Mouse (Mus musculus) CH12.LX (cell line): ENCODE data around the gene Lancl1. TPM values are rescaled to one million over a fixed set of nuclear protein-coding genes. Genes with fewer than 3 reads are reported as not detected.
A peak's percentile ranks its signal among the peaks of the same experiment; 100 is the strongest.

Source experiments
- DNase-seq: peaks from one replicate; pipeline ENCODE4 v3.0.0-alpha.2; 2013; ENCODE audit errors: extremely low read depth
- H3K27ac ChIP-seq: 2 replicates; pipeline ENCODE4 v1.5.1; 2012; ENCODE audit warnings: low read depth, mild to moderate bottlenecking, control low read depth, moderate library complexity; ENCODE audit not compliant: insufficient read depth
- H3K27me3 ChIP-seq: replicated peaks from 2 replicates; pipeline ENCODE3; 2012; ENCODE audit warnings: inconsistent platforms
- H3K36me3 ChIP-seq, 2 experiments: replicated peaks in 1 of 2; 2 replicates each; pipeline versions ENCODE3 to v1.6.1; 2012; ENCODE audit warnings: inconsistent platforms in 1 of 2, low read length in 1 of 2, mild to moderate bottlenecking in 1 of 2, mixed read lengths in 1 of 2, moderate library complexity in 1 of 2; ENCODE audit not compliant: control insufficient read depth in 1 of 2, insufficient read depth in 1 of 2
- H3K4me1 ChIP-seq, 2 experiments: 2 replicates each; pipeline ENCODE4 v1.6.1; 2012; ENCODE audit warnings: inconsistent platforms in 1 of 2, moderate library complexity in 1 of 2; ENCODE audit not compliant: insufficient read depth in 2 of 2, control insufficient read depth in 1 of 2
- H3K4me2 ChIP-seq: 2 replicates; pipeline ENCODE4 v1.6.1; 2012; ENCODE audit warnings: low read depth, mild to moderate bottlenecking, control low read depth; ENCODE audit not compliant: poor library complexity, insufficient read depth, severe bottlenecking
- H3K4me3 ChIP-seq, 3 experiments: fragments of 150-350 bp in 1 of 3; sonication (generic) in 1 of 3; replicated peaks in 1 of 3; 2 replicates each; pipeline versions ENCODE3 to v1.5.1; 2011 to 2012; ENCODE audit warnings: low read depth in 2 of 3, low read length in 2 of 3, mild to moderate bottlenecking in 2 of 3, moderate library complexity in 2 of 3, control low read depth in 1 of 3, improper control_type of control experiment in 1 of 3, inconsistent platforms in 1 of 3, mixed read lengths in 1 of 3; ENCODE audit not compliant: poor library complexity in 1 of 3
- H3K79me2 ChIP-seq: replicated peaks from 2 replicates; pipeline ENCODE4 v1.6.1; 2012; ENCODE audit warnings: mild to moderate bottlenecking, moderate library complexity; ENCODE audit not compliant: control insufficient read depth, poor library complexity, insufficient read depth, severe bottlenecking; ENCODE audit errors: extremely low read depth
- H3K9ac ChIP-seq: 2 replicates; pipeline ENCODE4 v1.6.1; 2012; ENCODE audit warnings: low read depth, mild to moderate bottlenecking, control low read depth, moderate library complexity; ENCODE audit not compliant: insufficient read depth
- H3K9me3 ChIP-seq: replicated peaks from 2 replicates; pipeline ENCODE3; 2012; ENCODE audit warnings: low read length, inconsistent platforms, mixed read lengths
- BHLHE40 ChIP-seq: IDR thresholded peaks from 2 replicates; pipeline ENCODE4 v1.6.1; 2011; ENCODE audit warnings: mild to moderate bottlenecking, low read depth, low read length, improper control_type of control experiment
- CHD1 ChIP-seq: IDR thresholded peaks from 2 replicates; pipeline ENCODE4 v1.6.1; 2012; ENCODE audit warnings: low read depth, low read length, improper control_type of control experiment, inconsistent platforms
- CTCF ChIP-seq, 2 experiments: IDR thresholded peaks in 1 of 2; conservative IDR thresholded peaks in 1 of 2; 2 replicates each; pipeline ENCODE4 v1.5.1; 2011 to 2012; ENCODE audit warnings: low read depth in 2 of 2, low read length in 2 of 2, improper control_type of control experiment in 1 of 2, inconsistent platforms in 1 of 2, mild to moderate bottlenecking in 1 of 2, moderate library complexity in 1 of 2
- E2F4 ChIP-seq: IDR thresholded peaks from 2 replicates; pipeline ENCODE4 v1.6.1; 2011; ENCODE audit warnings: low read depth, low read length, improper control_type of control experiment; ENCODE audit not compliant: insufficient replicate concordance
- ETS1 ChIP-seq: conservative IDR thresholded peaks from 2 replicates; pipeline ENCODE4 v1.6.1; 2012; ENCODE audit warnings: low read depth, mild to moderate bottlenecking, inconsistent platforms, low read length, improper control_type of control experiment, moderate library complexity
- IRF4 ChIP-seq: IDR thresholded peaks from 2 replicates; pipeline ENCODE4 v1.6.1; 2014; ENCODE audit warnings: low read depth, mild to moderate bottlenecking, inconsistent platforms, low read length, improper control_type of control experiment
- JUND ChIP-seq: conservative IDR thresholded peaks from 2 replicates; pipeline ENCODE4 v1.6.1; 2011; ENCODE audit warnings: low read depth, low read length, improper control_type of control experiment
- MXI1 ChIP-seq: IDR thresholded peaks from 2 replicates; pipeline ENCODE4 v1.6.1; 2011; ENCODE audit warnings: mild to moderate bottlenecking, low read depth, low read length, improper control_type of control experiment
- NELFE ChIP-seq: IDR thresholded peaks from 2 replicates; pipeline ENCODE4 v1.6.1; 2011; ENCODE audit warnings: low read depth, low read length, improper control_type of control experiment
- PAX5 ChIP-seq: IDR thresholded peaks from 2 replicates; pipeline ENCODE4 v1.6.1; 2012; ENCODE audit warnings: low read length, inconsistent platforms, mixed read lengths
- RAD21 ChIP-seq: IDR thresholded peaks from 2 replicates; pipeline ENCODE4 v1.6.1; 2011; ENCODE audit warnings: low read depth, mild to moderate bottlenecking, low read length, improper control_type of control experiment, moderate library complexity
- SMC3 ChIP-seq: IDR thresholded peaks from 2 replicates; pipeline ENCODE4 v1.6.1; 2011; ENCODE audit warnings: low read depth, low read length, improper control_type of control experiment
- UBTF ChIP-seq: IDR thresholded peaks from 2 replicates; pipeline ENCODE4 v1.6.1; 2012; ENCODE audit warnings: low read depth, mild to moderate bottlenecking, inconsistent platforms, low read length, improper control_type of control experiment, moderate library complexity
- USF1 ChIP-seq: IDR thresholded peaks from 2 replicates; pipeline ENCODE4 v1.6.1; 2014; ENCODE audit warnings: low read depth, mild to moderate bottlenecking, inconsistent platforms, low read length, improper control_type of control experiment
- ZKSCAN1 ChIP-seq: IDR thresholded peaks from 2 replicates; pipeline ENCODE4 v1.6.1; 2012; ENCODE audit warnings: low read depth, inconsistent platforms, low read length, improper control_type of control experiment, borderline replicate concordance
- ZNF384 ChIP-seq: IDR thresholded peaks from 2 replicates; pipeline ENCODE4 v1.6.1; 2012; ENCODE audit warnings: low read depth, low read length, improper control_type of control experiment, inconsistent platforms
- dilution Hi-C: fragments of 300-500 bp; cut with MboI; formaldehyde crosslinking; loops from 2 replicates; pipeline ENCODE4 v1.14.3; 2020; ENCODE audit warnings: low sequenced_read_pairs; ENCODE audit not compliant: extremely low pct_unique_long_range_greater_than_20kb, extremely low pct_ligation_motif_present
- in situ Hi-C: fragments of 300-500 bp; cut with MboI; formaldehyde crosslinking; loops from 3 replicates; pipeline ENCODE4 v1.14.3; 2019; ENCODE audit warnings: low sequenced_read_pairs, low pct_ligation_motif_present, low pct_unique_long_range_greater_than_20kb, mixed read lengths
- polyA plus RNA-seq: library from polyadenylated mRNA; unstranded; fragments of >175 nt; gene quantifications from 2 replicates; pipeline ENCODE4 v1.2.1, GENCODE M21; 2012; ENCODE audit warnings: low read depth; ENCODE audit not compliant: insufficient read length
- total RNA-seq, 2 experiments: library from RNA; depleted of rRNA; stranded (reverse); fragments of 300-350 nt in 1 of 2; fragments of >200 nt in 1 of 2; gene quantifications; 2 replicates each; pipeline ENCODE4 v1.2.3; 2012 to 2014

Lancl1 gene
- total and polyA plus RNA-seq, 3 experiments, result 35.8 to 55.4 (median 52.8) TPM

DNA sequence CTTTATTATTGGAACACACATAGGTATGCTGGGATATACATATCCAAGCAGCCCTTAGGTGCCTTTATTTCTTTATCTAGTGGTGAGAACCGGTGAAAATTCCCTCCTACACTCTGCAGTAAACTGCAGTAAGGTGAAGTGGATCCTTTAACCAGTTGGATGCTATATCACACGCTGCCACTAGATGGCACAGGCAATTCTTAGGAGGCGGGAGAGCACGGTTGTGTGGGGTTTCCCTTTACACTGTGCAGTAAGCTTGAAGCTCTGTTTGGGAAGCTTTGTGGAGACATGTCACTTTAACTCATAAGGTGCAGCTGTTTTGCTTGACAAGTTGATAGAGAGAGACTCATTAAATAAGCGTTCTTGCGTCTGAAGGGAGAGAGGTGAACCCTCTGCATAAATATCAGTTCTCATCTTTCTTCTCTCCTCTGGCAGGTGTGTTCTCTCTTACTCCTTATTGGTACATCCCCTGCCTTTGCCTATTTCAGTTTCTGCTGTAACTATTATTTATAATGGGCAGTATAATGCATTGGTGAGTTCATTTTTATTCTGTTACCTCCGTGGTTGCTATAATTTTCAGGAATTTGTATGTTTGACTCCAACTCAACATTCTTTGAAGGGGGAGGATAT, 22.9 kb upstream of the Lancl1 start:
- peak; percentile 21; the same call in 1 of the 2 replicates for TF ChIP-seq IRF4
- no peak for TF ChIP-seq MXI1
- TF ChIP-seq CTCF (conservative IDR thresholded peaks at IDR 0.05 in 1 of 2, IDR thresholded peaks at IDR 0.05 in 1 of 2; ENCODE audit: low read depth in 2 of 2, low read length in 2 of 2), result peak; percentile 77 to 84
- no peak for TF ChIP-seq PAX5
- peak; percentile 59 for TF ChIP-seq SMC3
- TF ChIP-seq E2F4, result peak; percentile 58; the same call in 1 of the 2 replicates
- no peak for TF ChIP-seq CHD1
- TF ChIP-seq RAD21, result peak; percentile 61
- TF ChIP-seq USF1, result no peak
- H3K27ac ChIP-seq, result no peak overlapping the region
- dilution Hi-C loops, result no loop called here

DNA sequence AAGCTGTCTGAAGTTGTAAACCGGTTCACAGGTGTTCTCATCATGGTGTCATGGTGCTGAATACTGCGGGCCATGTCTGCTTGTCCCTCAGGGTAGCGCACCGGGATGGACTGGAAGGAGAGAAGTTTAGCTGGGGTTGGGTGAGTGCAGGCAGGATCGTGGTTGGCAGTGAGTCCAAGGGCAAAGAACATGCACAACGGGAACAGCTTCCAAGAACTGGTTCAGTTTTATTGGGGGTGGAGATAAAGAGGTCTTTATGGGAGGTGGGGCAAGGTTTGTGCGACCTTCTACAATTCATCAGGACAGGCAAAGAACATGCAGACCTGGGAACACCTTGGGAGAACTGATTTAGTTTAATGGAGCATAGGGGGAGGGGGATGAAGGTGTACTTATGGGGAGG, 17.1 kb upstream of the Lancl1 start:
- dilution Hi-C loops, result no loop called here
- Histone ChIP-seq H3K27ac (no peak overlapping the region), H3K27me3 (no peaks in the 10 kb centered on the region), H3K4me3 (no peak overlapping the region), H3K4me2 (peak overlapping the region; percentile 27; the same call in 1 of the 2 replicates), H3K79me2 (no peaks in the 10 kb centered on the region), H3K9ac (no peak overlapping the region)
- in situ Hi-C loops, result no loop called here
- TF ChIP-seq E2F4 (no peak), BHLHE40 (no peak), RAD21 (no peak)
- TF ChIP-seq, all 38 proteins: peak for 0
- H3K36me3 ChIP-seq, result no peaks in the 10 kb centered on the region
- no peaks in the 10 kb centered on the region for H3K9me3 ChIP-seq
- peaks cover 0 to 2% of the 10 kb centered on the region in 2 experiments; a peak in 1 of 4 replicates for H3K4me1 ChIP-seq
- no peak for DNase-seq

More for the DNA sequence above, 22.9 kb upstream of the Lancl1 start:
- Histone ChIP-seq H3K4me3 (no peak overlapping the region), H3K4me1 (peaks cover 0 to 5% of the 10 kb centered on the region in 2 experiments; a peak in 1 of 4 replicates), H3K79me2 (no peaks in the 10 kb centered on the region), H3K27me3 (no peaks in the 10 kb centered on the region), H3K36me3 (no peaks in the 10 kb centered on the region), H3K9me3 (no peaks in the 10 kb centered on the region), H3K9ac (no peak overlapping the region), H3K4me2 (peak overlapping the region; percentile 16; the same call in 1 of the 2 replicates)
- in situ Hi-C loops, result no loop called here
- peak; percentile 70 for DNase-seq

DNA sequence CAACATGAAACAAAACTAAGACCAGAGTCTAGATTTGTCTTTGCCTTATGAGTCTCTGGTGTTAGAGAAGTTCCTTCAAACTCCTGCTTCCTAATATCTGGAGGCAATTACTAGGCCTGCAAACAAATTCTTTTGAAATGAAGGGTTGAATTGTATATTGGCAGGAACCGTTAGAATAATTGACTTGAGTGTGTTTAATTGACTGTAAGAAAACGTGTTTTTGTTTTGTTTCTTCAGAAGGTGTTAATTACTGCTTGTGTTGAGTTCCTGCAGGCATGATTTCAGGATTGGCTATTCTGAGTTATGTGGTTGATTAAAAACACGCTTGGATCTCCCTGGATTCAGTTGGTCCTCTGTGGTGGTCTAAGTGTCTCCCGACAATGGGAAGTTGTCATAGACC, 14.0 kb upstream of the Lancl1 start:
- TF ChIP-seq ZNF384 (no peak), CTCF (conservative IDR thresholded peaks at IDR 0.05 in 1 of 2, IDR thresholded peaks at IDR 0.05 in 1 of 2; ENCODE audit: low read depth in 2 of 2, low read length in 2 of 2) (no peak), ETS1 (no peak), SMC3 (no peak), JUND (no peak), NELFE (no peak), MXI1 (no peak), UBTF (no peak), IRF4 (no peak), ZKSCAN1 (no peak)
- in situ Hi-C loops (no loop called here), dilution Hi-C loops (no loop called here)
- no peak overlapping the region for H3K4me3 ChIP-seq
- H3K27ac ChIP-seq, result no peak overlapping the region
- H3K27me3 ChIP-seq, result no peaks in the 10 kb centered on the region
- H3K79me2 ChIP-seq, result no peaks in the 10 kb centered on the region
- H3K9ac ChIP-seq, result no peak overlapping the region
- no peak for DNase-seq
- peaks cover 2 to 3% of the 10 kb centered on the region in 2 experiments; a peak in 2 of 4 replicates for H3K4me1 ChIP-seq
- H3K36me3 ChIP-seq, result no peaks in the 10 kb centered on the region
- no peak overlapping the region for H3K4me2 ChIP-seq
- no peaks in the 10 kb centered on the region for H3K9me3 ChIP-seq
